Mouse (Mus musculus): ENCODE measurements around the gene Cln6.
"Not testable (repeated sequence)": the region's sequence is repeated elsewhere in the genome, so short reads cannot be mapped to it uniquely, and the experiment has no call there.

The Cln6 gene

GRCm38 (mm10) chr9:62829877-62830276 is 8.7 kb upstream of the Cln6 start:
- DNase-seq, result no peak

GRCm38 (mm10) chr9:62834906-62835305 is 3.7 kb upstream of the Cln6 start:
- DNase-seq, result no peak

- no peak for DNase-seq
Observed at GRCm38 (mm10) chr9:62835705-62836446, 2.7 kb upstream of the Cln6 start.

GRCm38 (mm10) chr9:62837611-62838010 is 974 bp upstream of the Cln6 start:
- no peak for DNase-seq

- DNase-seq, result no peak
Observed at GRCm38 (mm10) chr9:62838146-62838505, 459 bp upstream of the Cln6 start.

GRCm38 (mm10) chr9:62839172-62839770 is 686 bp downstream of the Cln6 start:
- DNase-seq, result peak; percentile 42 to 57

GRCm38 (mm10) chr9:62843356-62844024 is 4.9 kb downstream of the Cln6 start:
- no peak for DNase-seq

- DNase-seq, result peak; percentile 60 to 83
Observed at GRCm38 (mm10) chr9:62844461-62844860, 5.9 kb downstream of the Cln6 start.

GRCm38 (mm10) chr9:62847694-62848093 is 9.1 kb downstream of the Cln6 start:
- DNase-seq, result peak; percentile 87 to 95

- no peak for DNase-seq
Observed at GRCm38 (mm10) chr9:62848641-62849040, 10.1 kb downstream of the Cln6 start.

GRCm38 (mm10) chr9:62851571-62851970 is 13.0 kb downstream of the Cln6 start:
- no peak for DNase-seq

- DNase-seq, result peak; percentile 51 to 65
Observed at GRCm38 (mm10) chr9:62854483-62854882, 15.9 kb downstream of the Cln6 start.

GRCm38 (mm10) chr9:62857216-62857615 is 18.6 kb downstream of the Cln6 start:
- DNase-seq, result peak; percentile 74 to 87

GRCm38 (mm10) chr9:62857719-62858261 is 19.2 kb downstream of the Cln6 start, which contains the start of gene Calml4:
Calml4 (plus strand) TSS chr9:62858080.
- DNase-seq, result peak; percentile 96 to 97

- DNase-seq, result peak; percentile 29 to 40
Observed at GRCm38 (mm10) chr9:62858266-62859019, 19.9 kb downstream of the Cln6 start.

GRCm38 (mm10) chr9:62860102-62860501 is 21.5 kb downstream of the Cln6 start:
- not testable (repeated sequence) for DNase-seq

GRCm38 (mm10) chr9:62860866-62861265 is 22.3 kb downstream of the Cln6 start:
- no peak for DNase-seq

- not testable (repeated sequence) for DNase-seq
Observed at GRCm38 (mm10) chr9:62869236-62869635, 30.7 kb downstream of the Cln6 start.

- no peak for DNase-seq
Observed at GRCm38 (mm10) chr9:62870728-62871127, 32.1 kb downstream of the Cln6 start.

GRCm38 (mm10) chr9:62876966-62877616 is 38.5 kb downstream of the Cln6 start:
- DNase-seq, result no peak

- no peak for DNase-seq
Observed at GRCm38 (mm10) chr9:62877825-62878224, 39.2 kb downstream of the Cln6 start.

- no peak for DNase-seq
Observed at GRCm38 (mm10) chr9:62881871-62882270, 43.3 kb downstream of the Cln6 start.

Measured in kidney, postnatal 25 days (tissue).